Mouse (Mus musculus) limb, embryonic 14.5 days (tissue): ENCODE data around the gene Cpeb3. TPM values are rescaled to one million over a fixed set of nuclear protein-coding genes. Genes with fewer than 3 reads are reported as not detected.

Source experiments
- ATAC-seq: fragments of 200-750 bp; cut with Nextera tagmentation; 2 replicates; pipeline ENCODE4 v1.8.0; 2017; ENCODE audit warnings: low read depth, moderate number of reproducible peaks, moderate TSS enrichment; ENCODE audit not compliant: low FRiP score
- DNase-seq: peaks from one replicate; pipeline ENCODE4 v3.0.0-alpha.2; 2015; ENCODE audit warnings: low spot score
- H3K27ac ChIP-seq: fragments of 300-500 bp; sonication (generic); replicated peaks from 2 replicates; pipeline ENCODE4 v1.5.1; 2014; ENCODE audit warnings: low read depth, mild to moderate bottlenecking, low read length, moderate library complexity, mixed read lengths
- H3K27me3 ChIP-seq: fragments of 300-500 bp; sonication (generic); 2 replicates; pipeline ENCODE4 v1.6.1; 2014; ENCODE audit warnings: low read length, mixed read lengths; ENCODE audit not compliant: control insufficient read depth, insufficient read depth
- H3K36me3 ChIP-seq: fragments of 300-500 bp; sonication (generic); 2 replicates; pipeline ENCODE4 v1.6.1; 2014; ENCODE audit warnings: mild to moderate bottlenecking, low read length, moderate library complexity, mixed read lengths; ENCODE audit not compliant: control insufficient read depth, insufficient read depth
- H3K4me1 ChIP-seq: fragments of 300-500 bp; sonication (generic); 2 replicates; pipeline ENCODE4 v1.6.1; 2014; ENCODE audit warnings: antibody characterized with exemption, low read length, mixed read lengths; ENCODE audit not compliant: control insufficient read depth, insufficient read depth
- H3K4me2 ChIP-seq: fragments of 300-500 bp; sonication (generic); replicated peaks from 2 replicates; pipeline ENCODE4 v1.6.1; 2014; ENCODE audit warnings: low read depth, mild to moderate bottlenecking, low read length, moderate library complexity; ENCODE audit not compliant: severe bottlenecking
- H3K4me3 ChIP-seq: fragments of 300-500 bp; sonication (generic); replicated peaks from 2 replicates; pipeline ENCODE4 v1.5.1; 2014; ENCODE audit warnings: low read length
- H3K9ac ChIP-seq: fragments of 300-500 bp; sonication (generic); 2 replicates; pipeline ENCODE4 v1.6.1; 2014; ENCODE audit warnings: mild to moderate bottlenecking, low read depth, low read length, moderate library complexity; ENCODE audit not compliant: severe bottlenecking
- H3K9me3 ChIP-seq: fragments of 300-500 bp; sonication (generic); 2 replicates; pipeline ENCODE4 v1.6.1; 2016; ENCODE audit warnings: low read length; ENCODE audit not compliant: control insufficient read depth
- POLR2A ChIP-seq: fragments of 200-500 bp; IDR thresholded peaks from 2 replicates; pipeline ENCODE4 v1.8.0; 2012; ENCODE audit warnings: inconsistent platforms, mild to moderate bottlenecking, moderate library complexity, borderline replicate concordance; ENCODE audit not compliant: insufficient read depth, insufficient read length; ENCODE audit errors: extremely low read depth
- WGBS: fragments of 180-500 bp; shearing (Covaris S2); extraction: QIAGEN DNeasy Blood & Tissue Kit; methylation state at CpG from one replicate; pipeline ENCODE4 v1.1.7; 2014; 5-methylcytosine and 5-hydroxymethylcytosine counted together
- polyA plus RNA-seq, 2 experiments: library from polyadenylated mRNA; depleted of rRNA in 1 of 2; stranded (reverse) in 1 of 2; unstranded in 1 of 2; fragments of >200 nt; fragmentation: Nextera tagmentation in 1 of 2; extraction: Ambion mirVana in 1 of 2; gene quantifications; 2 replicates each; pipeline versions ENCODE4 v1.2.1 to v1.2.3; 2012 to 2014

Cpeb3 gene
- polyA plus RNA-seq, 2 experiments, result 1.4 to 1.6 TPM

DNA sequence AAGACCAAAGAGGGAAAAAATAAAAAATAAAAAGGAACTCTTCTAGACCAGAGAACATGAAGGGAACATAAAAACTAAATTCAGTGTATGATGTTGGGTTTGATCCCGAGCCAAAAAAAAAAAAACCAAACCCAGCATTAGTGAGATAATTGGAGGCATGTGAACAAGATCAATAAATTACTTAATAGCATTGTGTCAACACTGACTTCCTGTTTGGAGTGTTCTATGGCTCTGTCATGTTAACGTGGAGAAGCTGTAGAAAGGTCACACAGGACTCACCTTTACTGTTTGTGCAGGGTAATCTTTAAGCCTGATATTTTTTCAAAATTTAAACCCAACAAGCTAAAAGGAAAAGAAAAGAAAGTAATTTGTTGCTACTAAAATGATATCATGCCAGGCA is 34.3 kb upstream of the Cpeb3 start:
- Histone ChIP-seq H3K4me2 (no peak overlapping the region), H3K27me3 (no peaks in the 10 kb centered on the region), H3K9ac (no peak overlapping the region), H3K36me3 (no peaks in the 10 kb centered on the region), H3K4me1 (peaks cover 4% of the 10 kb centered on the region), H3K9me3 (no peaks in the 10 kb centered on the region), H3K4me3 (no peak overlapping the region), H3K27ac (no peak overlapping the region)
- TF ChIP-seq POLR2A, result no peak
- DNase-seq, result no peak
- WGBS, result 9% methylated on average over 2 of the region's 2 CpGs
- ATAC-seq, result no peak

DNA sequence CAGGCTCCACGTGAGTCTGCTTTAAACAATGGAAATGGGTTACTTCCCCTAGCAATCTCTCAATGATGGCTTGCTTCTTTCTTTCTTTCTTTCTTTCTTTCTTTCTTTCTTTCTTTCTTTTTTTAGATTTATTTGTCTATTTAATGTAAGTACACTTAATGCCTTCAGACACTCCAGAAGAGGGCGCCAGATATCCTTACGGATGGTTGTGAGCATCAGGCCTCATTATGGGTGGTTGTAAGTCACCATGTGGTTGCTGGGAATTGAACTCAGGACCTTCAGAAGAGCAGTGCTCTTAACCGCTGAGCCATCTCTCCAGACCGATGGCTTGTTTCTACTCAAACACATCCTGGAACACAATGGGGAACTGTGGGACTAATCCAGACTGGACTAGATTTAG is 32.8 kb upstream of the Cpeb3 start:
- H3K27ac ChIP-seq, result no peak overlapping the region
- ATAC-seq, result no peak
- H3K36me3 ChIP-seq, result no peaks in the 10 kb centered on the region
- peaks cover 4% of the 10 kb centered on the region for H3K4me1 ChIP-seq
- TF ChIP-seq POLR2A, result no peak
- H3K27me3 ChIP-seq, result no peaks in the 10 kb centered on the region
- H3K9me3 ChIP-seq, result no peaks in the 10 kb centered on the region
- DNase-seq, result no peak
- no peak overlapping the region for H3K4me3 ChIP-seq
- H3K4me2 ChIP-seq, result no peak overlapping the region
- H3K9ac ChIP-seq, result no peak overlapping the region
- WGBS, result 73% methylated on average over 5 of the region's 5 CpGs

DNA sequence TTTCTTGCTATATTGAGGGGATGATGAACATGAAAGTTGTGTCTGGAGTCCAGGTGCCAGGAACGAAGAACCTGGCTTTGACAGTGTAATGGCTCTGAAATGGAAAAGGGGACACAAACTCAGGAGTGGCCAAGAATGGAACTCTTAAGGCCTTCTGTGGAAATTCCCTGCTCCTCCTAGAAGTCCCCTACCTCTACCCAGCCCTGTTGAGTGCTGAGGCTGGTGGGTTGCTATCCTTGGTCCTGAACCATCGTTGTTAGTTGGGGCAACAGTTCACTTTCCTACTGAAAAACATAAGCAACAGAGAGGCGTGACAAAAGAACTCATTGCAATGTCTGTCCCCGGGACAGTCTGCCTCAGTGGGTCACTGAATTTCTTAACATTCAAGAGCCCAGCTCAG is 30.7 kb upstream of the Cpeb3 start:
- Histone ChIP-seq H3K4me3 (no peak overlapping the region), H3K9me3 (no peaks in the 10 kb centered on the region), H3K27ac (no peak overlapping the region), H3K27me3 (peaks cover 10% of the 10 kb centered on the region), H3K4me1 (peaks cover 4% of the 10 kb centered on the region), H3K36me3 (no peaks in the 10 kb centered on the region), H3K4me2 (no peak overlapping the region), H3K9ac (no peak overlapping the region)
- no peak for ATAC-seq
- TF ChIP-seq POLR2A, result no peak
- 21% methylated on average over 4 of the region's 4 CpGs for WGBS
- peak; percentile 88 for DNase-seq

DNA sequence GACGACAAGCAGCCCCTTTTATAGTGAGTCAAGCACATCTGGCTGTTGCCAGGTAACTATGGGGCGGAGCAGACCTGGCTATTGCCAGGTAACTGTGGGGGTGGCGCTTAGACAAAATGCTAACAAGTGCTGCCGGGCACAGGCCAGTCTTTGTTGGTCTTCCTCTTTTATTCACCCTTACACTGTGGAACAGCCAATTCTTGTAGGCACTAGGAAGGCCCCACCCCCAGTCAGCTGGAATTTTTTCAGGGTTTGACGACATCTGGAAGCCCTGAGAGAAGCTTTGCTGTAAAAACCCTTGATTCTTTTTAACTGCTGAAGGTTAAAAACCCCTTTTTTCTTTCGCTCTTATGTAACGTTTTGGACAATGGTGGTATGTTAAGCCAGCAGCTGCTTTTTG is 30.2 kb upstream of the Cpeb3 start:
- no peak overlapping the region for H3K4me2 ChIP-seq
- no peaks in the 10 kb centered on the region for H3K36me3 ChIP-seq
- no peak overlapping the region for H3K27ac ChIP-seq
- H3K9ac ChIP-seq, result no peak overlapping the region
- no peak overlapping the region for H3K4me3 ChIP-seq
- H3K9me3 ChIP-seq, result no peaks in the 10 kb centered on the region
- H3K4me1 ChIP-seq, result peaks cover 4% of the 10 kb centered on the region
- peaks cover 14% of the 10 kb centered on the region for H3K27me3 ChIP-seq
- DNase-seq (no peak), ATAC-seq (no peak)
- no peak for TF ChIP-seq POLR2A
- 18% methylated on average over 7 of the region's 7 CpGs for WGBS

DNA sequence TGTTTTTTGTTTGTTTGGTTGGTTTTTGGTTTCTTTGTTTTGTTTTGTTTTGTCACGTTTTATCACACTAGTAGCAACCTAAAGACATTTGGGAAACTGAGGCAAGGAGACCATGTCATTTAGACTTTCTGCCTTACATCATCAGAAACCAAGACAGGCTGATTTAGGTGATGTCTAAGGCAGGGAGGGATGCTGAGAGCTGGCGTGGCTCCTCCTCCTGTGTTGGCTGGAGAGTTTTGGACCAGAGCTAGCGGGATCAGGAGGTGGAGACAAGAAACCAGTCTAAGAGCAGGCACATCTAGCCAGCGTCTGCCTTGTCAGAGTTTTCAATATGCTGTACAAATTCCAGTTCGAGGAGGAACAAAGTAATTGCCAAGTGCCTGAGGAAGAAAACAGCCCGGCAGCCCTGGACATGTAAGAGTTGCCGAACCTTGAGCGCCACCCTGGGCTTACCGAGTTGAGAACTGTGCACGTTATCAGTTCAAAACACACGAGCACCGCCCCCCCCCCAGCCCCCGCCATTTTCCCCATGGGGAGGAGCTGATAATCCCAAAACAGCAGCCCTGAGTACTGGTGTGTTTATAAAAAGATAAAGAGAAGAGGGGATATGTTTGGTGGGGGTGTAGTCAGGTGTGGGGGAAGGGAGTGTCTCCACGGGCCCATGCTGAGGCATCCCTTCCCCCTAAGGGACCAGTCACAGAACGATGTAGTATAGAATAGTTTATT is 29.5 kb upstream of the Cpeb3 start:
- 13% methylated on average over 15 of the region's 15 CpGs for WGBS
- H3K4me2 ChIP-seq, result no peak overlapping the region

DNA sequence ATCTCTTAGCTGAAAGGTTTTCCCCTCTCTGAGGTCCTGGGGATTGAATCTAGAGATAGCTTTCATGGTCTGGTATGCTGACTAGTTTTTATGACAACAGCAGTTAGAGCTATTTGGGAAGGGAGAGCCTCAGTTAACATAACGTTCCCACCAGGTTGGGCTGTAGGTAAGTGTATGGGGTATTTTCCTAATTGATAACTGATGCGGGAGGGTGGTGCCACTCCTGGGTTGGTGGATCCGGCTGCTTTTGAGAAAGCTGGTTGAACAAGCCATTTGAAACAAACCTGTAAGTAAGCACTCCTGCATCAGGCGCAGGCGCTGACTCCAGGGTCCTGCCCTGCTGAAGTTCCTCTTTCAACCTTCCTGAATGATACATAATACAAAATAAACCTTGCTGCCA is 28.9 kb upstream of the Cpeb3 start:
- no peaks in the 10 kb centered on the region for H3K9me3 ChIP-seq
- H3K36me3 ChIP-seq, result no peaks in the 10 kb centered on the region
- TF ChIP-seq POLR2A, result no peak
- no peak overlapping the region for H3K4me3 ChIP-seq
- H3K27me3 ChIP-seq, result peaks cover 17% of the 10 kb centered on the region
- ATAC-seq (no peak), DNase-seq (no peak)
- H3K27ac ChIP-seq, result no peak overlapping the region
- H3K4me2 ChIP-seq, result no peak overlapping the region
- 42% methylated on average over 5 of the region's 5 CpGs for WGBS
- H3K9ac ChIP-seq, result no peak overlapping the region
- H3K4me1 ChIP-seq, result peaks cover 4% of the 10 kb centered on the region

More for the DNA sequence above, 29.5 kb upstream of the Cpeb3 start:
- Histone ChIP-seq H3K9ac (no peak overlapping the region), H3K27me3 (peaks cover 17% of the 10 kb centered on the region), H3K4me1 (peaks cover 4% of the 10 kb centered on the region), H3K4me3 (no peak overlapping the region), H3K27ac (no peak overlapping the region), H3K36me3 (no peaks in the 10 kb centered on the region), H3K9me3 (no peaks in the 10 kb centered on the region)
- no peak for ATAC-seq
- DNase-seq, result no peak
- no peak for TF ChIP-seq POLR2A
